Mouse (Mus musculus) G1E (cell line): ENCODE data around the gene Aldh3b3.

Experiments
- CTCF ChIP-seq: IDR thresholded peaks from 2 replicates; pipeline ENCODE4 v1.5.1; 2012; ENCODE audit warnings: low read depth, low read length, inconsistent platforms, mixed read lengths
- GATA1 ChIP-seq: IDR thresholded peaks from 2 replicates; pipeline ENCODE4 v1.6.1; 2012; ENCODE audit warnings: borderline replicate concordance, low read length, inconsistent platforms, mixed read lengths

DNA sequence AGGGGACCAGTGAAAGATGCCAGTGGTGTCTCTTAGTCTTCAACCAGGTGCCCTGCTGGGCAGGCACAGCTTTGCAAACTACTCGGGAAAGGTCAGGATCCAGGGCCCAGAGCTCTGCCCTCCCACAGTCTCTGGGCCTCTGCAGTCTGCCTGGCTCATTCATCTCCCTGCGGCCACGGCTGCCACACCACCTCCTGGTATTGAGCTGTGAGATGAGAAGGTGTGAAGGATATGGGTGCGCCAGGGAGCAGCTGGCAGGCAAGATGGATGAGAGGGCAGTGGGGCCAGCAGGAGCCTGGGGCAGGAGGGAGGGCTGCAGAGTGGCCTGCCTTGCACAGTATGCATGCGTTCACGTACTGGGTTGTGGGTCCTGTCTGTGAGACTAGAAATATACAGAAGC is 32.4 kb downstream of the Aldh3b3 start:
- TF ChIP-seq CTCF (no peak), GATA1 (no peak)
